Mouse (Mus musculus): ENCODE measurements around the gene Ankfn1. TPM values are rescaled to one million over a fixed set of nuclear protein-coding genes. Genes with fewer than 3 reads are reported as not detected.
A peak's percentile ranks its signal among the peaks of the same experiment; 100 is the strongest.

The Ankfn1 gene
- polyA plus RNA-seq, 1 experiment from 2014 or later: 0.05 TPM

GRCm38 (mm10) chr11:89611596-89611995 is 165.9 kb downstream of the Ankfn1 start:
- no peak for ATAC-seq (ENCODE audit: insufficient number of reproducible peaks, low FRiP score, low TSS enrichment, low read depth)
- no peaks in the 10 kb centered on the region for H3K9me3 ChIP-seq (ENCODE audit: control insufficient read depth, low read length)
- H3K4me2 ChIP-seq (ENCODE audit: low read depth, severe bottlenecking): no peak overlapping the region
- H3K9ac ChIP-seq (ENCODE audit: low read length): no peak overlapping the region
- H3K4me1 ChIP-seq (ENCODE audit: control insufficient read depth, insufficient read depth, low read length): no peaks in the 10 kb centered on the region
- 42% methylated on average over 3 of the region's 3 CpGs for WGBS
- no peaks in the 10 kb centered on the region for H3K36me3 ChIP-seq (ENCODE audit: control insufficient read depth, insufficient read depth, low read length)
- H3K27ac ChIP-seq (replicated peaks; ENCODE audit: low read depth, low read length): no peak overlapping the region
- DNase-seq (ENCODE audit: low spot score): peak; percentile 29
- no peak overlapping the region for H3K4me3 ChIP-seq (ENCODE audit: low read depth, low read length)
- H3K27me3 ChIP-seq (ENCODE audit: control insufficient read depth, insufficient read depth, low read length): no peaks in the 10 kb centered on the region

DNA sequence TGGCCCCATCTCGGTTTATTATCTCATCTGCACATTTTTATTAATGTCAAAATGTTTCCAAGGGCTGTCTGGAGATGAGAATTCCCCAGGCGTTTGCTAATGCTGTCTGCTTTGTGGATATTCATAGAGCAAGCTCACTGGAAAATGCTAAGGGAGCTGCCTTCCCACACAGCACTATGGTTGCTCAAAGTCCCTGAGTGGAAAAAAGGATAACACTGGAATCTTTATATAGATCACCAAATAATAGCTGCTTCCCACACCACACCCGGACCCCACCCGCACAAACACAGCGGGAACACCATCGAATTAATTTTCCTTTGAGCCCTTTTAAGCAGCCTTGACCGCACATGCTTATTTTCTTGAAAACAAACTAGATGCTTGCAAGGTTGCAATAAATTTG is 169.4 kb downstream of the Ankfn1 start:
- no peak for DNase-seq (ENCODE audit: low spot score)
- H3K27me3 ChIP-seq (ENCODE audit: control insufficient read depth, insufficient read depth, low read length): no peaks in the 10 kb centered on the region
- H3K4me3 ChIP-seq (ENCODE audit: low read depth, low read length): no peak overlapping the region
- H3K4me1 ChIP-seq (ENCODE audit: control insufficient read depth, insufficient read depth, low read length): no peaks in the 10 kb centered on the region
- H3K27ac ChIP-seq (replicated peaks; ENCODE audit: low read depth, low read length): no peak overlapping the region
- ATAC-seq (ENCODE audit: insufficient number of reproducible peaks, low FRiP score, low TSS enrichment, low read depth): no peak
- H3K36me3 ChIP-seq (ENCODE audit: control insufficient read depth, insufficient read depth, low read length): no peaks in the 10 kb centered on the region
- no peak overlapping the region for H3K4me2 ChIP-seq (ENCODE audit: low read depth, severe bottlenecking)
- H3K9me3 ChIP-seq (ENCODE audit: control insufficient read depth, low read length): no peaks in the 10 kb centered on the region
- 86% methylated on average over 7 of the region's 7 CpGs for WGBS
- H3K9ac ChIP-seq (ENCODE audit: low read length): no peak overlapping the region

DNA sequence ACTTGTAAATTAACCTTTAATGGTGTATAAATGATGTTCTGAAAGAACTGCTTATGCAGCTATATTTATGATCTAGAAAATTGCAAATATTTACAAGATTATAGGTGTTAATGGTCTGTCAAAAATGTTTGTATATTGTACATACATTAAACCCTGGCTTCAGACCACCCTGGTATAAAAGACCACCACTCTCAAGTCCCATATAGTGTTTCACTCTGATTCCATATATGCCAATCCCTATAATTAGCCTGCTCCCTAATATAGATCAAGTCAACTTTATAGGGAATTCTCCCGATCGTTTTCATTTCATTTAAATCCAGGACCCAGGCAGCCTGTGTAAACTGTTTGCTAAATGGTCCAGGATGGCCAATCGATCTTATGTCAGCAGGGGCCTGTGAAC is 170.2 kb downstream of the Ankfn1 start:
- no peak for ATAC-seq (ENCODE audit: insufficient number of reproducible peaks, low FRiP score, low TSS enrichment, low read depth)
- 62% methylated on average over 3 of the region's 3 CpGs for WGBS
- no peak for DNase-seq (ENCODE audit: low spot score)

DNA sequence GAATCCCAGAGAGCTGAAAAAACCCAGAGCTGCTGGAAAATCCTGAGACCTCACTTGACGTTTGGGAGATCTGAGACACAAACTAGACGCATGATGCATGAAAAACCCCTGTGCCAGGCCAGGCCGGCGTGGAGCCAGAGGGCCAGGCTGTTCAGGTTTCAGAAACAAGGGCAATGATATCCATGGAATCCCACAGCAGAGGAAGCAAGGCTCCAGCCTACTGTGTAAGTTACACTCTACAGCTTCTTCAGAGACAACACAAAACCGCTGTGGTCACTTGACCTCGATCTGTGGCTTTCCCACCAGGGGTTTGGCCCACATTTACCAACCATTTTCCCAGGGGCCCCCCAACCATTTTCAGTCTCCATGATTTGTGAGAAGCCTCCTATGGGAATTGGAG is 171.1 kb downstream of the Ankfn1 start:
- Histone ChIP-seq H3K36me3 (ENCODE audit: control insufficient read depth, insufficient read depth, low read length) (no peaks in the 10 kb centered on the region), H3K9ac (ENCODE audit: low read length) (no peak overlapping the region), H3K27me3 (ENCODE audit: control insufficient read depth, insufficient read depth, low read length) (no peaks in the 10 kb centered on the region), H3K4me1 (ENCODE audit: control insufficient read depth, insufficient read depth, low read length) (no peaks in the 10 kb centered on the region), H3K27ac (replicated peaks; ENCODE audit: low read depth, low read length) (no peak overlapping the region), H3K4me2 (ENCODE audit: low read depth, severe bottlenecking) (no peak overlapping the region), H3K4me3 (ENCODE audit: low read depth, low read length) (no peak overlapping the region), H3K9me3 (ENCODE audit: control insufficient read depth, low read length) (no peaks in the 10 kb centered on the region)
- DNase-seq (ENCODE audit: low spot score) (no peak), ATAC-seq (ENCODE audit: insufficient number of reproducible peaks, low FRiP score, low TSS enrichment, low read depth) (no peak)
- WGBS: 86% methylated on average over 6 of the region's 6 CpGs

More for the DNA sequence above, 170.2 kb downstream of the Ankfn1 start:
- Histone ChIP-seq H3K27ac (replicated peaks; ENCODE audit: low read depth, low read length) (no peak overlapping the region), H3K9me3 (ENCODE audit: control insufficient read depth, low read length) (no peaks in the 10 kb centered on the region), H3K27me3 (ENCODE audit: control insufficient read depth, insufficient read depth, low read length) (no peaks in the 10 kb centered on the region), H3K4me3 (ENCODE audit: low read depth, low read length) (no peak overlapping the region), H3K4me1 (ENCODE audit: control insufficient read depth, insufficient read depth, low read length) (no peaks in the 10 kb centered on the region), H3K9ac (ENCODE audit: low read length) (no peak overlapping the region), H3K4me2 (ENCODE audit: low read depth, severe bottlenecking) (no peak overlapping the region), H3K36me3 (ENCODE audit: control insufficient read depth, insufficient read depth, low read length) (no peaks in the 10 kb centered on the region)

DNA sequence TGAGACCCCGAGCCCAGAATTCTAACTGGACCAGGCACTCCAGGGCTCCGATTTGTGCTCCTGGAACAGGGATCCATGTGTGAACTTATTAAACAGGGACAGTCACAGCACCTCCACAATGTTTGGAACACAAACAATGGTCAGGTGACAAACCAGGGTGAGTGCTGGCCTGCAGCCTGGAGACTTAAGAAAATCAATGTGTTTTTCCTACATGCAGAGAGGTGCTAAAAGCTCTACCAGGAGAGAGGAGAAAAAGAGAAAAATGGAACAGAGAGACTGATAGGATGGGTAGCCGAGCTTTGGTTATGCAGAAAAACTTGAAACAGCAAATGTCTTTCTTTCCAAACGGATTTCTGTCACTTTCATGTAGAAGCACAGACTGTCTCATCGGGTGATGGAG is 174.5 kb downstream of the Ankfn1 start:
- 88% methylated on average over 5 of the region's 5 CpGs for WGBS
- Histone ChIP-seq H3K36me3 (ENCODE audit: control insufficient read depth, insufficient read depth, low read length) (no peaks in the 10 kb centered on the region), H3K9ac (ENCODE audit: low read length) (no peak overlapping the region), H3K9me3 (ENCODE audit: control insufficient read depth, low read length) (no peaks in the 10 kb centered on the region), H3K4me3 (ENCODE audit: low read depth, low read length) (no peak overlapping the region), H3K4me2 (ENCODE audit: low read depth, severe bottlenecking) (no peak overlapping the region), H3K4me1 (ENCODE audit: control insufficient read depth, insufficient read depth, low read length) (no peaks in the 10 kb centered on the region), H3K27me3 (ENCODE audit: control insufficient read depth, insufficient read depth, low read length) (no peaks in the 10 kb centered on the region), H3K27ac (replicated peaks; ENCODE audit: low read depth, low read length) (no peak overlapping the region)
- ATAC-seq (ENCODE audit: insufficient number of reproducible peaks, low FRiP score, low TSS enrichment, low read depth): no peak
- no peak for DNase-seq (ENCODE audit: low spot score)

- no peaks in the 10 kb centered on the region for H3K36me3 ChIP-seq (ENCODE audit: control insufficient read depth, insufficient read depth, low read length)
- DNase-seq (ENCODE audit: low spot score) (no peak), ATAC-seq (ENCODE audit: insufficient number of reproducible peaks, low FRiP score, low TSS enrichment, low read depth) (no peak)
- 75% methylated on average over 8 of the region's 8 CpGs for WGBS
- H3K27me3 ChIP-seq (ENCODE audit: control insufficient read depth, insufficient read depth, low read length): no peaks in the 10 kb centered on the region
- H3K4me3 ChIP-seq (ENCODE audit: low read depth, low read length): no peak overlapping the region
- no peaks in the 10 kb centered on the region for H3K9me3 ChIP-seq (ENCODE audit: control insufficient read depth, low read length)
- H3K27ac ChIP-seq (replicated peaks; ENCODE audit: low read depth, low read length): no peak overlapping the region
- no peak overlapping the region for H3K9ac ChIP-seq (ENCODE audit: low read length)
- H3K4me2 ChIP-seq (ENCODE audit: low read depth, severe bottlenecking): no peak overlapping the region
- no peaks in the 10 kb centered on the region for H3K4me1 ChIP-seq (ENCODE audit: control insufficient read depth, insufficient read depth, low read length)
Measured at GRCm38 (mm10) chr11:89600921-89601515, 176.4 kb downstream of the Ankfn1 start.

DNA sequence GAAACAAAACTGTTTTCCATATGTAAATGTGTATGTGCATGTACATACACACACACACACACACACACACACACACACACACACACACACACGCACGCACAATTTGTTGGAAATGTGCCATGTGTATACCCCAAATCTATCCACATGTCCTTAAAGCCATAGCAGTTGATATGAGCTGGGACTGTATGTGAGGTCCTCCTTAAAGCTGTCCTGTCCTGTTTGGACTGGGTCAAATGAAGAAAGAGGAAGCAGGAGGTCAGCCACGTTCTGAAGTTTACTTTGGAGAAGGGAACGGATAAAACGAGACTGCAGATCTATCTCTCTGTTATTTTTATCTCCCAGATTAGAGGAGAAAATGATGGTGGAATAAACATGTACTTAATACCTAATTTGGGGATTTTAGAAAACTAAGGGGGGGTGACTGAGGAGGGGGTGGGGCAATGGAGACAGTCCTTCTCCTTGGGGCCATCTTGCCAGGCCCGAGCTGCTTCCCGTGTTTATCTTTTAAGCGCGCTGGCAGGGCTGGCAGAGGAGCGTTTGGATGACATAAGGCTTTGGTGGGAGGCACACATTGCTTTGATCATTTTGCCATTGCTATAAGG is 187.1 kb downstream of the Ankfn1 start:
- DNase-seq (ENCODE audit: low spot score) (no peak), ATAC-seq (ENCODE audit: insufficient number of reproducible peaks, low FRiP score, low TSS enrichment, low read depth) (no peak)
- Histone ChIP-seq H3K4me2 (ENCODE audit: low read depth, severe bottlenecking) (no peak overlapping the region), H3K4me1 (ENCODE audit: control insufficient read depth, insufficient read depth, low read length) (no peaks in the 10 kb centered on the region), H3K9me3 (ENCODE audit: control insufficient read depth, low read length) (no peaks in the 10 kb centered on the region), H3K36me3 (ENCODE audit: control insufficient read depth, insufficient read depth, low read length) (no peaks in the 10 kb centered on the region), H3K27me3 (ENCODE audit: control insufficient read depth, insufficient read depth, low read length) (no peaks in the 10 kb centered on the region), H3K4me3 (ENCODE audit: low read depth, low read length) (no peak overlapping the region), H3K9ac (ENCODE audit: low read length) (no peak overlapping the region), H3K27ac (replicated peaks; ENCODE audit: low read depth, low read length) (no peak overlapping the region)
- WGBS: 84% methylated on average over 10 of the region's 10 CpGs

GRCm38 (mm10) chr11:89586341-89586740 is 191.1 kb downstream of the Ankfn1 start:
- Histone ChIP-seq H3K4me1 (ENCODE audit: control insufficient read depth, insufficient read depth, low read length) (no peaks in the 10 kb centered on the region), H3K36me3 (ENCODE audit: control insufficient read depth, insufficient read depth, low read length) (no peaks in the 10 kb centered on the region), H3K27ac (replicated peaks; ENCODE audit: low read depth, low read length) (no peak overlapping the region), H3K4me3 (ENCODE audit: low read depth, low read length) (no peak overlapping the region), H3K27me3 (ENCODE audit: control insufficient read depth, insufficient read depth, low read length) (no peaks in the 10 kb centered on the region), H3K9me3 (ENCODE audit: control insufficient read depth, low read length) (no peaks in the 10 kb centered on the region), H3K9ac (ENCODE audit: low read length) (no peak overlapping the region), H3K4me2 (ENCODE audit: low read depth, severe bottlenecking) (no peak overlapping the region)
- 69% methylated on average over 2 of the region's 2 CpGs for WGBS
- ATAC-seq (ENCODE audit: insufficient number of reproducible peaks, low FRiP score, low TSS enrichment, low read depth) (no peak), DNase-seq (ENCODE audit: low spot score) (no peak)

DNA sequence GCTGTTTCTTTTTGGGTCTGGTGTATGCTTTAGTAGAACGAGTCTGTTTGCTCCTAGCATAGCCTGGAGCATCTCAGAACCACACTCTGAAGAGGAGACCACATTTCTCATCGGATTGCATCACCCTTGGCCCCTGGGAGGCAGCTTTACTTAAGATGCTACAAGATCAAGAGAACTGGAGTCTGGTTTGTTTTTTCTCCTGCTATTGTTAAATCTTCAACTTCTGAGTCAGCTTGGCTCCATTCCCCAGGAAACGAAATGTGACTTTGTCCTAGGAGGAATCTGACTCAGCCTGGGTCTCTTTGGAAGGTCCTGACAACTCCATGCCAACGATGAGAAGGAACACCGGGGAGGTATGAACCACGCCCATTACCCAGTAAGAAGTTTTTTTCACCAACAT is 197.6 kb downstream of the Ankfn1 start:
- no peak for DNase-seq (ENCODE audit: low spot score)

More for the DNA sequence above, 197.6 kb downstream of the Ankfn1 start:
- 80% methylated on average over 6 of the region's 6 CpGs for WGBS
- Histone ChIP-seq H3K9ac (ENCODE audit: low read length) (no peak overlapping the region), H3K9me3 (ENCODE audit: control insufficient read depth, low read length) (no peaks in the 10 kb centered on the region), H3K4me3 (ENCODE audit: low read depth, low read length) (no peak overlapping the region), H3K27me3 (ENCODE audit: control insufficient read depth, insufficient read depth, low read length) (no peaks in the 10 kb centered on the region), H3K36me3 (ENCODE audit: control insufficient read depth, insufficient read depth, low read length) (no peaks in the 10 kb centered on the region), H3K27ac (replicated peaks; ENCODE audit: low read depth, low read length) (no peak overlapping the region), H3K4me2 (ENCODE audit: low read depth, severe bottlenecking) (no peak overlapping the region), H3K4me1 (ENCODE audit: control insufficient read depth, insufficient read depth, low read length) (0 out of 2 replicates have a peak, but pooled peaks cover 2% of the 10 kb centered on the region)
- no peak for ATAC-seq (ENCODE audit: insufficient number of reproducible peaks, low FRiP score, low TSS enrichment, low read depth)

All from limb, embryonic 11.5 days (tissue).